Mouse (Mus musculus): Measurements from ENCODE around the gene Cbr4. TPM values are rescaled to one million over a fixed set of nuclear protein-coding genes. Genes with fewer than 3 reads are reported as not detected.

Cbr4 gene
- polyA plus RNA-seq, 1 experiment from 2014 or later: 23.8 TPM

GRCm38 (mm10) chr8:61515110-61515930 is 27.8 kb downstream of the Cbr4 start:
- DNase-seq (ENCODE audit: low spot score): peak; percentile 12
- peaks cover 80% of the 10 kb centered on the region for H3K36me3 ChIP-seq
- WGBS: 83% methylated on average over 24 of the region's 24 CpGs

GRCm38 (mm10) chr8:61515931-61516744 is 28.6 kb downstream of the Cbr4 start:
- DNase-seq (ENCODE audit: low spot score): peak; percentile 83
- H3K4me1 ChIP-seq (replicated peaks): peaks cover 37% of the 10 kb centered on the region
- 42% methylated on average over 25 of the region's 25 CpGs for WGBS
- H3K36me3 ChIP-seq: peaks cover 79% of the 10 kb centered on the region
- H3K4me3 ChIP-seq: no peak overlapping the region
- no peaks in the 10 kb centered on the region for H3K9me3 ChIP-seq
- H3K27me3 ChIP-seq (ENCODE audit: insufficient read depth, poor library complexity, severe bottlenecking): no peaks in the 10 kb centered on the region
- H3K27ac ChIP-seq: peak overlapping the region; percentile 84

More at GRCm38 (mm10) chr8:61515110-61515930, 27.8 kb downstream of the Cbr4 start:
- Histone ChIP-seq H3K9me3 (no peaks in the 10 kb centered on the region), H3K4me3 (no peak overlapping the region), H3K27me3 (ENCODE audit: insufficient read depth, poor library complexity, severe bottlenecking) (no peaks in the 10 kb centered on the region), H3K4me1 (replicated peaks) (peaks cover 37% of the 10 kb centered on the region), H3K27ac (peak overlapping the region; percentile 84)

GRCm38 (mm10) chr8:61516745-61517501 is 29.4 kb downstream of the Cbr4 start:
- no peaks in the 10 kb centered on the region for H3K27me3 ChIP-seq (ENCODE audit: insufficient read depth, poor library complexity, severe bottlenecking)
- H3K4me1 ChIP-seq (replicated peaks): peaks cover 37% of the 10 kb centered on the region
- WGBS: 77% methylated on average over 8 of the region's 8 CpGs
- H3K27ac ChIP-seq: peak overlapping the region; percentile 84
- peaks cover 79% of the 10 kb centered on the region for H3K36me3 ChIP-seq
- DNase-seq (ENCODE audit: low spot score): peak; percentile 28
- H3K4me3 ChIP-seq: no peak overlapping the region
- H3K9me3 ChIP-seq: no peaks in the 10 kb centered on the region

- peaks cover 76% of the 10 kb centered on the region for H3K36me3 ChIP-seq
These were observed 30.1 kb downstream of the Cbr4 start for GRCm38 (mm10) chr8:61517502-61518185.

GRCm38 (mm10) chr8:61522132-61522531 is 34.6 kb downstream of the Cbr4 start:
- DNase-seq (ENCODE audit: low spot score): no peak
- 26% methylated on average over 1 of the region's 1 CpGs for WGBS
- Histone ChIP-seq H3K36me3 (peaks cover 81% of the 10 kb centered on the region), H3K4me3 (no peak overlapping the region), H3K9me3 (no peaks in the 10 kb centered on the region), H3K27me3 (ENCODE audit: insufficient read depth, poor library complexity, severe bottlenecking) (no peaks in the 10 kb centered on the region), H3K4me1 (replicated peaks) (peaks cover 22% of the 10 kb centered on the region), H3K27ac (no peak overlapping the region)

More at GRCm38 (mm10) chr8:61517502-61518185, 30.1 kb downstream of the Cbr4 start:
- no peak overlapping the region for H3K4me3 ChIP-seq
- peak overlapping the region; percentile 84 for H3K27ac ChIP-seq
- H3K9me3 ChIP-seq: no peaks in the 10 kb centered on the region
- H3K4me1 ChIP-seq (replicated peaks): peaks cover 37% of the 10 kb centered on the region
- 79% methylated on average over 14 of the region's 14 CpGs for WGBS
- H3K27me3 ChIP-seq (ENCODE audit: insufficient read depth, poor library complexity, severe bottlenecking): no peaks in the 10 kb centered on the region
- no peak for DNase-seq (ENCODE audit: low spot score)

DNA sequence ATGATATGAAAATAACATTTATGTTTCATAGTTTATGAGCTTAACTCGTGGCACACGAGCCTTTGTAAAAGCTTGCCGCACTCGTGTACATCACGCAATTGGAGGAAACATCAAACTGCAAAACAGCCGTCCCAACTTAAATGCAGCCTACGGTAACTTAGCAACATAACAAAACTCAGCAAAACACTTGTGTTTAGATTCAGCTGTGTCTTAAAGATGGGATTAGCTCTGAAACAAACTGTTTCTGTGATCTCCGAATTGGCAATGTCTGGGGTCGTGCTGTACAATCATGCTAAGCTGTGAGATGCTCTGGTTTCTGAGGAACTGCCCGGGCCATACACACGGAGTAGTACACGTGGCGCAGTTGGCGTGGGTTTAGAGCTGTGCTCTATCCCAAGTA is 39.5 kb downstream of the Cbr4 start:
- no peak for DNase-seq (ENCODE audit: low spot score)
- H3K27ac ChIP-seq: no peak overlapping the region
- 95% methylated on average over 14 of the region's 14 CpGs for WGBS
- no peak overlapping the region for H3K4me3 ChIP-seq
- H3K4me1 ChIP-seq (replicated peaks): no peaks in the 10 kb centered on the region
- H3K36me3 ChIP-seq: peaks cover 90% of the 10 kb centered on the region
- H3K9me3 ChIP-seq: no peaks in the 10 kb centered on the region
- H3K27me3 ChIP-seq (ENCODE audit: insufficient read depth, poor library complexity, severe bottlenecking): no peaks in the 10 kb centered on the region

- H3K36me3 ChIP-seq: peaks cover 93% of the 10 kb centered on the region
These were observed 40.7 kb downstream of the Cbr4 start for GRCm38 (mm10) chr8:61528197-61528596.

DNA sequence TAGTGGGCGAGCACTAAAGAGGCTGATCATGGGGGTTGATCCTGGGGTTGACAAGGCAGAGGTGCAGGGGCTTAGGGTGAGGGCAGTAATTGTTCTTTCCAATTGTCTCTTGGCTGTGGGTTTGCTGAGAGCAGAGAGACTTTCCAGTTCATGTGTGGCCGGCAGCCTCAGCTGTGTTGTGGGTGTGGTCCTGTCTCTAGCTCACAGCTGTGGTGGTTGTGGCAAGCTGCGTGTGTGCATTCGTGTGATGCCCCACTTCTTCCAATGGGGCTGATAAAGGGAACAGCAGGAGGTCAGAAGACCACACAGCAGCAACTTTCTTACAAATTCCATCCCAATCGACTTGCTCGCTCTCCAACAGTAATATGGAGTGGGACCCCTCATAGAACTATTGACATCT is 41.1 kb downstream of the Cbr4 start:
- peaks cover 96% of the 10 kb centered on the region for H3K36me3 ChIP-seq

More at GRCm38 (mm10) chr8:61528197-61528596, 40.7 kb downstream of the Cbr4 start:
- Histone ChIP-seq H3K27me3 (ENCODE audit: insufficient read depth, poor library complexity, severe bottlenecking) (no peaks in the 10 kb centered on the region), H3K9me3 (no peaks in the 10 kb centered on the region), H3K4me1 (replicated peaks) (no peaks in the 10 kb centered on the region), H3K27ac (no peak overlapping the region), H3K4me3 (no peak overlapping the region)
- DNase-seq (ENCODE audit: low spot score): no peak
- 88% methylated on average over 9 of the region's 9 CpGs for WGBS

GRCm38 (mm10) chr8:61531944-61532795 is 44.6 kb downstream of the Cbr4 start:
- Histone ChIP-seq H3K27ac (no peak overlapping the region), H3K4me3 (no peak overlapping the region), H3K4me1 (replicated peaks) (0 out of 2 replicates have a peak, but pooled peaks cover 5% of the 10 kb centered on the region), H3K9me3 (no peaks in the 10 kb centered on the region), H3K27me3 (ENCODE audit: insufficient read depth, poor library complexity, severe bottlenecking) (no peaks in the 10 kb centered on the region), H3K36me3 (peaks cover 96% of the 10 kb centered on the region)
- 65% methylated on average over 22 of the region's 22 CpGs for WGBS
- no peak for DNase-seq (ENCODE audit: low spot score)

More for the DNA sequence above, 41.1 kb downstream of the Cbr4 start:
- no peak overlapping the region for H3K4me3 ChIP-seq
- DNase-seq (ENCODE audit: low spot score): no peak
- no peaks in the 10 kb centered on the region for H3K27me3 ChIP-seq (ENCODE audit: insufficient read depth, poor library complexity, severe bottlenecking)
- 80% methylated on average over 6 of the region's 6 CpGs for WGBS
- H3K9me3 ChIP-seq: no peaks in the 10 kb centered on the region
- no peak overlapping the region for H3K27ac ChIP-seq
- H3K4me1 ChIP-seq (replicated peaks): no peaks in the 10 kb centered on the region

DNA sequence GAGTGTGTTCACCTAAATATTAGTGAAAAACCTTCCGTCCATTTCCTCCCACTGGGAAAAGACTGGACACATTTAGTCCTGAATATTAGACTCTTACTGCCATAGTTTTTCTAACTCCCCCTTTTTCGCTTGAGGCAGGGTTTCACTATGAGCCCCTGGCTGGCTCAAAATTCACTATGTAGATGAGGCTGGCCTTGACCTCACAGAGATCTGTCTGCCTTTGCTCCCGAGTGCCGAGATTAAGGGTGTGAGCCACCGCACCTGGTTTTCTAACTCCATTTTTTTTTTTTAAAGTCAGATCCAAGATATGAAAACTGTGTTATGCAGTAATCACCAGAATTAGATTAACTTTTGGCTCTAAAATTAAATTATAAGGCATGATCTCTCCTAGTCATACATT is 45.3 kb downstream of the Cbr4 start:
- no peaks in the 10 kb centered on the region for H3K9me3 ChIP-seq
- H3K36me3 ChIP-seq: peaks cover 94% of the 10 kb centered on the region
- 87% methylated on average over 5 of the region's 5 CpGs for WGBS
- no peak overlapping the region for H3K27ac ChIP-seq
- no peaks in the 10 kb centered on the region for H3K27me3 ChIP-seq (ENCODE audit: insufficient read depth, poor library complexity, severe bottlenecking)
- no peak overlapping the region for H3K4me3 ChIP-seq
- 0 out of 2 replicates have a peak, but pooled peaks cover 5% of the 10 kb centered on the region for H3K4me1 ChIP-seq (replicated peaks)
- no peak for DNase-seq (ENCODE audit: low spot score)

- 53% methylated on average over 16 of the region's 16 CpGs for WGBS
- H3K9me3 ChIP-seq: no peaks in the 10 kb centered on the region
- H3K4me3 ChIP-seq: no peak overlapping the region
- H3K27me3 ChIP-seq (ENCODE audit: insufficient read depth, poor library complexity, severe bottlenecking): no peaks in the 10 kb centered on the region
- peaks cover 94% of the 10 kb centered on the region for H3K36me3 ChIP-seq
- DNase-seq (ENCODE audit: low spot score): no peak
- H3K4me1 ChIP-seq (replicated peaks): 0 out of 2 replicates have a peak, but pooled peaks cover 5% of the 10 kb centered on the region
- H3K27ac ChIP-seq: no peak overlapping the region; the same call in 1 of the 2 replicates
These were observed 45.9 kb downstream of the Cbr4 start for GRCm38 (mm10) chr8:61533356-61533926.

Measured in hindbrain, embryonic 10.5 days (tissue).